19 mouse cellular contexts compared by ENCODE assay signal in genomic region chr3:28841886-28842649, GRCm38 (mm10). TPM values are rescaled to one million over a fixed set of nuclear protein-coding genes. Genes with fewer than 3 reads are reported as not detected.
DNase-seq lines count a peak whose midpoint lies in the region; ATAC-seq lines count a peak whose summit lies in the region.
"Had no signal": no experiment of that assay in that cellular context is flagged by ENCODE, and none has a peak within 500 bp of the region (broad histone marks: within the 10 kb centered on the region; RNA-seq: fewer than 3 reads in every experiment).

No protein-coding gene starts in this region.

- H3K4me3 ChIP-seq in forebrain, embryonic 11.5 days (ENCODE audit: low read depth, low read length): no peak overlapping the region
- H3K4me3 ChIP-seq in forebrain, embryonic 16.5 days (replicated peaks; ENCODE audit: low read length): no peak overlapping the region
- H3K4me3 ChIP-seq in limb, embryonic 12.5 days (replicated peaks): no peak overlapping the region
- no peak overlapping the region for H3K4me3 ChIP-seq in limb, embryonic 10.5 days
- no peak overlapping the region for H3K4me3 ChIP-seq in hindbrain, embryonic 13.5 days
- H3K4me3 ChIP-seq: megakaryocyte, embryonic 14.5 days had no signal

- no peaks in the 10 kb centered on the region for H3K9me3 ChIP-seq in forebrain, embryonic 11.5 days (ENCODE audit: control insufficient read depth, low read length)
- H3K9me3 ChIP-seq in forebrain, embryonic 16.5 days (ENCODE audit: control insufficient read depth, low read length): no peaks in the 10 kb centered on the region
- H3K9me3 ChIP-seq in limb, embryonic 12.5 days: no peaks in the 10 kb centered on the region
- no peaks in the 10 kb centered on the region for H3K9me3 ChIP-seq in limb, embryonic 10.5 days (replicated peaks)
- no peaks in the 10 kb centered on the region for H3K9me3 ChIP-seq in hindbrain, embryonic 13.5 days
- H3K9me3 ChIP-seq: megakaryocyte, embryonic 14.5 days had no signal

- H3K27ac ChIP-seq in forebrain, embryonic 11.5 days (ENCODE audit: low read depth, low read length): no peak overlapping the region
- no peak overlapping the region for H3K27ac ChIP-seq in forebrain, embryonic 16.5 days (ENCODE audit: low read length)
- 0 out of 2 replicates have a peak overlapping the region, but pooled peaks have one; percentile 17 for H3K27ac ChIP-seq in limb, embryonic 12.5 days
- H3K27ac ChIP-seq in limb, embryonic 10.5 days: no peak overlapping the region; the same call in 1 of the 2 replicates
- H3K27ac ChIP-seq in hindbrain, embryonic 13.5 days: no peak overlapping the region

- H3K27me3 ChIP-seq in forebrain, embryonic 11.5 days (ENCODE audit: control insufficient read depth, insufficient read depth, low read length): no peaks in the 10 kb centered on the region
- H3K27me3 ChIP-seq in forebrain, embryonic 16.5 days (replicated peaks; ENCODE audit: control insufficient read depth, insufficient read depth, low read length): no peaks in the 10 kb centered on the region
- H3K27me3 ChIP-seq in limb, embryonic 12.5 days: no peaks in the 10 kb centered on the region
- no peaks in the 10 kb centered on the region for H3K27me3 ChIP-seq in limb, embryonic 10.5 days (ENCODE audit: low read depth, poor library complexity, severe bottlenecking)
- H3K27me3 ChIP-seq in hindbrain, embryonic 13.5 days: no peaks in the 10 kb centered on the region
- H3K27me3 ChIP-seq: megakaryocyte, embryonic 14.5 days had no signal

- no peak overlapping the region for H3K4me2 ChIP-seq in forebrain, embryonic 11.5 days (ENCODE audit: low read depth, low read length, severe bottlenecking)
- no peak overlapping the region for H3K4me2 ChIP-seq in forebrain, embryonic 16.5 days (ENCODE audit: low read length)
- H3K4me2 ChIP-seq in limb, embryonic 12.5 days: no peak overlapping the region
- H3K4me2 ChIP-seq in hindbrain, embryonic 13.5 days: no peak overlapping the region

- H3K4me1 ChIP-seq in forebrain, embryonic 11.5 days (replicated peaks; ENCODE audit: control insufficient read depth, insufficient read depth, low read length): 0 out of 2 replicates have a peak, but pooled peaks cover 4% of the 10 kb centered on the region
- H3K4me1 ChIP-seq in forebrain, embryonic 16.5 days (replicated peaks; ENCODE audit: control insufficient read depth, insufficient read depth, low read length): no peaks in the 10 kb centered on the region
- H3K4me1 ChIP-seq in limb, embryonic 12.5 days (replicated peaks): peaks cover 13% of the 10 kb centered on the region
- H3K4me1 ChIP-seq in limb, embryonic 10.5 days: peaks cover 18% of the 10 kb centered on the region
- H3K4me1 ChIP-seq in hindbrain, embryonic 13.5 days (replicated peaks): 0 out of 2 replicates have a peak, but pooled peaks cover 5% of the 10 kb centered on the region
- H3K4me1 ChIP-seq: megakaryocyte, embryonic 14.5 days had no signal

- peak; percentile 36; the same call in 1 of the 2 replicates for ATAC-seq in forebrain, embryonic 11.5 days (replicated peaks; ENCODE audit: low FRiP score)
- no peak for ATAC-seq in forebrain, embryonic 16.5 days
- no peak for ATAC-seq in limb, embryonic 12.5 days (ENCODE audit: insufficient number of reproducible peaks, insufficient read depth, low FRiP score, low TSS enrichment, low read depth)
- ATAC-seq in megakaryocyte progenitor cell, adult 5-6 weeks (replicated peaks; ENCODE audit: poor library complexity): peak; percentile 29; the same call in 1 of the 2 replicates
- no peak for ATAC-seq in erythroid progenitor cell, adult 5-6 weeks (replicated peaks; ENCODE audit: low FRiP score, poor library complexity, severe bottlenecking)
- ATAC-seq in hindbrain, embryonic 13.5 days (ENCODE audit: low FRiP score): no peak

- no peak for DNase-seq in forebrain, embryonic 11.5 days (ENCODE audit: low spot score)
- no peak for DNase-seq in limb, embryonic 10.5 days (ENCODE audit: low spot score)
- DNase-seq in ZHBTc4 (ENCODE audit: low read depth, low spot score): peak; percentile 92
- DNase-seq: cerebellum, adult 18-20 months; gastrocnemius, postnatal 14 days; lung, adult 18-20 months; right cerebral cortex, postnatal 14 days; thymus, adult 2 months had no signal

- 32% methylated on average over 3 of the region's 3 CpGs for WGBS in forebrain, embryonic 11.5 days
- 23% methylated on average over 3 of the region's 3 CpGs for WGBS in forebrain, embryonic 16.5 days
- WGBS in limb, embryonic 12.5 days: 15% methylated on average over 3 of the region's 3 CpGs
- WGBS in limb, embryonic 10.5 days: 26% methylated on average over 3 of the region's 3 CpGs
- 25% methylated on average over 3 of the region's 3 CpGs for WGBS in hindbrain, embryonic 13.5 days

- no peaks in the 10 kb centered on the region for H3K36me3 ChIP-seq in forebrain, embryonic 11.5 days (ENCODE audit: control insufficient read depth, insufficient read depth, low read length)
- H3K36me3 ChIP-seq in forebrain, embryonic 16.5 days (ENCODE audit: control insufficient read depth, insufficient read depth): no peaks in the 10 kb centered on the region
- no peaks in the 10 kb centered on the region for H3K36me3 ChIP-seq in limb, embryonic 12.5 days
- H3K36me3 ChIP-seq in limb, embryonic 10.5 days: no peaks in the 10 kb centered on the region
- H3K36me3 ChIP-seq in hindbrain, embryonic 13.5 days: no peaks in the 10 kb centered on the region

- H3K9ac ChIP-seq in forebrain, embryonic 11.5 days (ENCODE audit: low read length): no peak overlapping the region
- no peak overlapping the region for H3K9ac ChIP-seq in forebrain, embryonic 16.5 days (replicated peaks; ENCODE audit: low read depth, low read length)
- H3K9ac ChIP-seq in limb, embryonic 12.5 days (replicated peaks): no peak overlapping the region
- H3K9ac ChIP-seq in hindbrain, embryonic 13.5 days: no peak overlapping the region

RNA-seq across cellular contexts. Expression of gene Rpl22l1, which starts 36.8 kb away (rescaled TPM):
- polyA plus RNA-seq in forebrain, embryonic 11.5 days (2014; fragmentation: Nextera tagmentation; extraction: Ambion mirVana): 299 and 379 TPM in 2 replicates
- polyA plus RNA-seq in forebrain, embryonic 16.5 days (2015; fragmentation: Nextera tagmentation; extraction: Ambion mirVana): 174 and 193 TPM in 2 replicates
- 480 and 481 TPM in 2 replicates for polyA plus RNA-seq in limb, embryonic 12.5 days (2016; fragmentation: Nextera tagmentation; extraction: Ambion mirVana)
- polyA plus RNA-seq in limb, embryonic 10.5 days (2016; fragmentation: Nextera tagmentation; extraction: Ambion mirVana): 297 and 351 TPM in 2 replicates
- total RNA-seq in megakaryocyte progenitor cell, adult 5-6 weeks (2015): 915 and 1,007 TPM in 2 replicates
- 102 and 149 TPM in 2 replicates for total RNA-seq in megakaryocyte progenitor cell, adult 5-6 weeks (2017)
- total RNA-seq in erythroid progenitor cell, adult 5-6 weeks (2015; ENCODE audit: low replicate concordance): 177 and 186 TPM in 2 replicates
- 15.6 and 48.3 TPM in 2 replicates for total RNA-seq in erythroid progenitor cell, adult 5-6 weeks (2017; ENCODE audit: low replicate concordance)
- polyA plus RNA-seq in hindbrain, embryonic 13.5 days (2015; fragmentation: Nextera tagmentation; extraction: Ambion mirVana): 225 and 252 TPM in 2 replicates

RNA-seq across cellular contexts. Expression of gene Gm1527, which starts 50.3 kb away (rescaled TPM):
- not detected in 2 replicates for polyA plus RNA-seq in forebrain, embryonic 11.5 days (2014; fragmentation: Nextera tagmentation; extraction: Ambion mirVana)
- not detected in 2 replicates for polyA plus RNA-seq in forebrain, embryonic 16.5 days (2015; fragmentation: Nextera tagmentation; extraction: Ambion mirVana)
- polyA plus RNA-seq in limb, embryonic 12.5 days (2016; fragmentation: Nextera tagmentation; extraction: Ambion mirVana): not detected in 2 replicates
- not detected in 2 replicates for polyA plus RNA-seq in limb, embryonic 10.5 days (2016; fragmentation: Nextera tagmentation; extraction: Ambion mirVana)
- total RNA-seq in megakaryocyte progenitor cell, adult 5-6 weeks (2015): not detected in 2 replicates
- total RNA-seq in megakaryocyte progenitor cell, adult 5-6 weeks (2017): not detected in 2 replicates
- not detected in 2 replicates for total RNA-seq in erythroid progenitor cell, adult 5-6 weeks (2015; ENCODE audit: low replicate concordance)
- not detected in 2 replicates for total RNA-seq in erythroid progenitor cell, adult 5-6 weeks (2017; ENCODE audit: low replicate concordance)
- polyA plus RNA-seq in hindbrain, embryonic 13.5 days (2015; fragmentation: Nextera tagmentation; extraction: Ambion mirVana): not detected in 2 replicates
- total RNA-seq: gastrocnemius, postnatal 14 days; layer of hippocampus, postnatal 25 days; MEL; neutrophil, adult 5-6 weeks had no signal
- polyA plus RNA-seq: heart, postnatal 0 days; limb, embryonic 14.5 days; thymus, adult 2 months had no signal

Comparison
In these comparisons a context has a peak if more than half of its experiments do, and no peak if none do; other contexts are left out.
1. ATAC-seq: peak in forebrain, embryonic 11.5 days (single experiment) and megakaryocyte progenitor cell, adult 5-6 weeks (single experiment); none in forebrain, embryonic 16.5 days (single experiment), limb, embryonic 12.5 days (single experiment), erythroid progenitor cell, adult 5-6 weeks (single experiment) and hindbrain, embryonic 13.5 days (single experiment).